Comparison of ENCODE assay signal across 8 mouse cellular contexts in genomic region chr6:34040624-34041235, GRCm38 (mm10). TPM values are rescaled to one million over a fixed set of nuclear protein-coding genes. Genes with fewer than 3 reads are reported as not detected.
DNase-seq lines count a peak whose midpoint lies in the region; ATAC-seq and TF ChIP-seq lines count a peak whose summit lies in the region.

No protein-coding gene starts in this region.

- no peaks in the 10 kb centered on the region for H3K36me3 ChIP-seq in forebrain, postnatal 0 days (ENCODE audit: insufficient read depth)
- H3K36me3 ChIP-seq in hindbrain, embryonic 13.5 days, result no peaks in the 10 kb centered on the region

- WGBS in forebrain, postnatal 0 days, result 33% methylated on average over 12 of the region's 12 CpGs
- 46% methylated on average over 12 of the region's 12 CpGs for WGBS in hindbrain, embryonic 13.5 days

- H3K9ac ChIP-seq in forebrain, postnatal 0 days, result no peak overlapping the region
- H3K9ac ChIP-seq in hindbrain, embryonic 13.5 days, result no peak overlapping the region; the same call in 1 of the 2 replicates

- ATAC-seq in Patski, result peak; percentile 31
- peak; percentile 84 for ATAC-seq in forebrain, postnatal 0 days
- ATAC-seq in hindbrain, embryonic 13.5 days (ENCODE audit: low FRiP score), result peak; percentile 69; the same call in 1 of the 2 replicates

- H3K9me3 ChIP-seq in forebrain, postnatal 0 days (ENCODE audit: low read length), result no peaks in the 10 kb centered on the region
- no peaks in the 10 kb centered on the region for H3K9me3 ChIP-seq in hindbrain, embryonic 13.5 days

- no peak overlapping the region for H3K4me2 ChIP-seq in forebrain, postnatal 0 days (ENCODE audit: low read depth)
- H3K4me2 ChIP-seq in hindbrain, embryonic 13.5 days, result no peak overlapping the region

- no peak overlapping the region for H3K4me3 ChIP-seq in forebrain, postnatal 0 days (ENCODE audit: low read depth, low read length)
- no peak overlapping the region for H3K4me3 ChIP-seq in hindbrain, embryonic 13.5 days

- peak; percentile 20 for DNase-seq in Patski (ENCODE audit: low read depth, low spot score)
- DNase-seq in cerebellum, adult 18-20 months, result peak; percentile 77 to 79
- peak; percentile 94 for DNase-seq in forebrain, postnatal 0 days
- DNase-seq in layer of hippocampus, postnatal 25 days (ENCODE audit: extremely low spot score in 1 of 2, low spot score in 1 of 2), result peak; percentile 76 to 97
- peak; percentile 57 to 80 for DNase-seq in lung, postnatal 4 days
- DNase-seq in right cerebral cortex, postnatal 10 days (ENCODE audit: low spot score in 2 of 2), result peak; percentile 88 to 92
- DNase-seq in yolk sac, embryonic 10.5 days (ENCODE audit: low spot score), result peak; percentile 55

- CTCF ChIA-PET in Patski (lab: Charles Lee), result interaction anchor here (1.2 kb wide), 1 partner anchor 153 kb away, joined by 3 read pairs; no protein-coding TSS in a partner anchor

- no peak overlapping the region for H3K27ac ChIP-seq in forebrain, postnatal 0 days (ENCODE audit: low read depth, low read length)
- no peak overlapping the region for H3K27ac ChIP-seq in hindbrain, embryonic 13.5 days

- in situ Hi-C loops in Patski (cut with MboI; ENCODE audit: low pct_unique_long_range_greater_than_20kb), result loop anchor here (10.0 to 25.0 kb wide), 2 partner anchors 234 to 1703 kb away; no protein-coding TSS in a partner anchor

- peak; percentile 89 for TF ChIP-seq CTCF in Patski (IDR thresholded peaks at IDR 0.05)
- peak; percentile 98 for TF ChIP-seq CTCF in forebrain, postnatal 0 days (IDR thresholded peaks at IDR 0.05; ENCODE audit: low read depth)

- POLR2A ChIA-PET in Patski (lab: Charles Lee), result no interaction called here

- H3K27me3 ChIP-seq in Patski, result no peaks in the 10 kb centered on the region
- H3K27me3 ChIP-seq in forebrain, postnatal 0 days (ENCODE audit: insufficient read depth, low read length), result no peaks in the 10 kb centered on the region
- no peaks in the 10 kb centered on the region for H3K27me3 ChIP-seq in hindbrain, embryonic 13.5 days

- H3K4me1 ChIP-seq in forebrain, postnatal 0 days (ENCODE audit: insufficient read depth), result peaks cover 13% of the 10 kb centered on the region; the same call in 1 of the 2 replicates
- H3K4me1 ChIP-seq in hindbrain, embryonic 13.5 days (replicated peaks), result peaks cover 6% of the 10 kb centered on the region

RNA-seq across cellular contexts. Expression of gene Lrguk, which starts 11.5 kb away (rescaled TPM):
- 2.7 TPM for polyA plus RNA-seq in Patski (2021)
- total RNA-seq in forebrain, postnatal 0 days (2014; rRNA removed), result 1.8 and 2.8 TPM in 2 replicates
- polyA plus RNA-seq in forebrain, postnatal 0 days (2015; fragmentation: Nextera tagmentation; extraction: Ambion mirVana), result 0.86 and 1.7 TPM in 2 replicates
- 0.98 and 1.2 TPM in 2 replicates for polyA plus RNA-seq in hindbrain, embryonic 13.5 days (2015; fragmentation: Nextera tagmentation; extraction: Ambion mirVana)
- 1 to 10 TPM; 1.8 to 3.1 TPM for total RNA-seq in layer of hippocampus, postnatal 25 days (2021)

Comparison
In these comparisons a context has a peak if more than half of its experiments do, and no peak if none do; other contexts are left out.
1. ATAC-seq: peak in every context shown above with its lines; median percentile 84 in forebrain, postnatal 0 days; 69 in hindbrain, embryonic 13.5 days; 31 in Patski.
2. DNase-seq: peak in every context shown above with its lines; median percentile 94 in forebrain, postnatal 0 days; 90 in right cerebral cortex, postnatal 10 days; 86 in layer of hippocampus, postnatal 25 days; 78 in cerebellum, adult 18-20 months; 68 in lung, postnatal 4 days; 55 in yolk sac, embryonic 10.5 days; 20 in Patski.